Mouse (Mus musculus) forebrain, embryonic 11.5 days (tissue): ENCODE data around the gene Qk. TPM values are rescaled to one million over a fixed set of nuclear protein-coding genes. Genes with fewer than 3 reads are reported as not detected.

ENCODE experiments used
- ATAC-seq: fragments of 200-750 bp; cut with Nextera tagmentation; replicated peaks from 2 replicates; pipeline ENCODE4 v1.8.0; 2017; ENCODE audit warnings: moderate TSS enrichment; ENCODE audit not compliant: low FRiP score
- DNase-seq: peaks from one replicate; pipeline ENCODE4 v3.0.0-alpha.2; 2017; ENCODE audit warnings: low spot score
- H3K27ac ChIP-seq: fragments of 300-500 bp; sonication (generic); 2 replicates; pipeline ENCODE4 v1.5.1; 2014; ENCODE audit warnings: low read depth, low read length
- H3K27me3 ChIP-seq: fragments of 300-500 bp; sonication (generic); 2 replicates; pipeline ENCODE4 v1.6.1; 2014; ENCODE audit warnings: mild to moderate bottlenecking, low read length, mixed read lengths; ENCODE audit not compliant: control insufficient read depth, insufficient read depth
- H3K36me3 ChIP-seq: fragments of 300-500 bp; sonication (generic); 2 replicates; pipeline ENCODE4 v1.6.1; 2014; ENCODE audit warnings: mild to moderate bottlenecking, low read length, moderate library complexity, mixed read lengths; ENCODE audit not compliant: control insufficient read depth, insufficient read depth
- H3K4me1 ChIP-seq: fragments of 300-500 bp; sonication (generic); replicated peaks from 2 replicates; pipeline ENCODE4 v1.6.1; 2014; ENCODE audit warnings: low read length, mixed read lengths; ENCODE audit not compliant: control insufficient read depth, insufficient read depth
- H3K4me2 ChIP-seq: fragments of 300-500 bp; sonication (generic); 2 replicates; pipeline ENCODE4 v1.6.1; 2014; ENCODE audit warnings: low read depth, mild to moderate bottlenecking, low read length, moderate library complexity, mixed read lengths; ENCODE audit not compliant: severe bottlenecking
- H3K4me3 ChIP-seq: fragments of 300-500 bp; sonication (generic); 2 replicates; pipeline ENCODE4 v1.5.1; 2014; ENCODE audit warnings: low read depth, low read length
- H3K9ac ChIP-seq: fragments of 300-500 bp; sonication (generic); 2 replicates; pipeline ENCODE4 v1.6.1; 2014; ENCODE audit warnings: low read length
- H3K9me3 ChIP-seq: fragments of 300-500 bp; sonication (generic); 2 replicates; pipeline ENCODE4 v1.6.1; 2016; ENCODE audit warnings: low read length, mixed read lengths; ENCODE audit not compliant: control insufficient read depth
- WGBS: fragments of 180-500 bp; shearing (Covaris S2); extraction: QIAGEN DNeasy Blood & Tissue Kit; methylation state at CpG from one replicate; pipeline ENCODE4 v1.1.7; 2014; 5-methylcytosine and 5-hydroxymethylcytosine counted together
- polyA plus RNA-seq: library from polyadenylated mRNA; unstranded; fragments of >200 nt; fragmentation: Nextera tagmentation; extraction: Ambion mirVana; gene quantifications from 2 replicates; pipeline ENCODE4 v1.2.1, GENCODE M21; 2014

The Qk gene
- polyA plus RNA-seq, 1 experiment from 2014 or later: 66.1 TPM

DNA sequence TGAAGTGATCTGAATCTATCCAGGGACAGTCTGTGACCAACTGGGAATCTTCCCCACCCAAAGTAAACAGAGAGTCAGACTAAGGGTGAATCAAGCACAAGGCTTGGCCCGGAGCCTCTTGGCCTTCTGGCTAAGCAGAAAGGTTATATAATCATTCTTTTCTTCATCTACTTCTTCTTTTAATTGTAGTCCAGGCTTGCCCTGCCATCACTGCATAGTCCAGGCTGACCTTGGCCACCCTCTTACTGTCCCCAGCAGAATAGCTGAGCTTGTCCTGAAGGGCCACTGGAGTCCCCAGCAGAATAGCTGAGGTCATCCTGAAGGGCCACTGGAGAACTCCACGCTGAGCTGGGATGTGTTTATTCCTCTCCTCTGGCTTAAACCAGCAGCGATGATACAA, 158.4 kb downstream of the Qk start:
- H3K9ac ChIP-seq: no peak overlapping the region
- no peaks in the 10 kb centered on the region for H3K36me3 ChIP-seq
- H3K4me2 ChIP-seq: no peak overlapping the region
- H3K27ac ChIP-seq: no peak overlapping the region
- H3K4me1 ChIP-seq: no peaks in the 10 kb centered on the region
- WGBS: 98% methylated on average over 3 of the region's 3 CpGs
- H3K9me3 ChIP-seq: no peaks in the 10 kb centered on the region; the same call in 1 of the 2 replicates
- no peak overlapping the region for H3K4me3 ChIP-seq
- ATAC-seq: no peak
- no peak for DNase-seq
- no peaks in the 10 kb centered on the region for H3K27me3 ChIP-seq

DNA sequence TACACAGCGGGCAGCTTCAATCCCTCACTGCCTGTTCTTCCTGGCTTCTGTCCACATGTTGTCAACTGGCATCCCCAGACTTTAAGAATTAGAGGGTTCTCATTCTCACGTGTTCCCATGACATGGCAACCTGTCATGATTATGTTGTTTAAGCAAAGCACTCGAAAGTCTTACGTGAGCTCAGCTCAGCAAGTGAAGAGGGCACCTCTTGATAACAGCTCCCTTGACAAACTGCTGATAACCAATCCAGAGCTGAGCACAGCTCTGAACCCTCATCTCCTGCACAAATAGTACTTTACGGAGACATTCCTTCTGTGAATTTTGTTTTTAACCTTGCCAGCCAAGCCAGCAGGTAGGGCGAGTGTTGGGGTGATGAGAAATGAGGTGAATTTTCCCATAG, 159.2 kb downstream of the Qk start:
- H3K4me1 ChIP-seq: no peaks in the 10 kb centered on the region
- DNase-seq (no peak), ATAC-seq (no peak)
- H3K4me2 ChIP-seq: no peak overlapping the region
- no peaks in the 10 kb centered on the region for H3K27me3 ChIP-seq
- H3K9ac ChIP-seq: no peak overlapping the region
- no peaks in the 10 kb centered on the region for H3K36me3 ChIP-seq
- H3K4me3 ChIP-seq: no peak overlapping the region
- whole genome bisulfite sequencing: 94% methylated on average over 6 of the region's 6 CpGs
- no peaks in the 10 kb centered on the region; the same call in 1 of the 2 replicates for H3K9me3 ChIP-seq
- no peak overlapping the region for H3K27ac ChIP-seq

GRCm38 (mm10) chr17:10152808-10153413, 166.7 kb downstream of the Qk start:
- H3K27ac ChIP-seq: no peak overlapping the region
- DNase-seq: no peak

More at GRCm38 (mm10) chr17:10152808-10153413, 166.7 kb downstream of the Qk start:
- H3K9me3 ChIP-seq: no peaks in the 10 kb centered on the region
- no peak overlapping the region for H3K4me3 ChIP-seq
- H3K27me3 ChIP-seq: no peaks in the 10 kb centered on the region
- no peaks in the 10 kb centered on the region for H3K4me1 ChIP-seq
- no peak overlapping the region for H3K9ac ChIP-seq
- no peak overlapping the region for H3K4me2 ChIP-seq
- WGBS: 81% methylated on average over 8 of the region's 8 CpGs
- no peaks in the 10 kb centered on the region for H3K36me3 ChIP-seq
- no peak for ATAC-seq
